Mouse (Mus musculus) T-helper 1 cell (primary cell): ENCODE data around the gene Tigar.

Experiments used
- in situ Hi-C: fragments of 300-600 bp; cut with MboI, MseI; formaldehyde crosslinking; loops from one replicate; pipeline ENCODE4 v1.15.1; 2025; ENCODE audit warnings: high pct_unique_total_duplicates

Gene Tigar

DNA sequence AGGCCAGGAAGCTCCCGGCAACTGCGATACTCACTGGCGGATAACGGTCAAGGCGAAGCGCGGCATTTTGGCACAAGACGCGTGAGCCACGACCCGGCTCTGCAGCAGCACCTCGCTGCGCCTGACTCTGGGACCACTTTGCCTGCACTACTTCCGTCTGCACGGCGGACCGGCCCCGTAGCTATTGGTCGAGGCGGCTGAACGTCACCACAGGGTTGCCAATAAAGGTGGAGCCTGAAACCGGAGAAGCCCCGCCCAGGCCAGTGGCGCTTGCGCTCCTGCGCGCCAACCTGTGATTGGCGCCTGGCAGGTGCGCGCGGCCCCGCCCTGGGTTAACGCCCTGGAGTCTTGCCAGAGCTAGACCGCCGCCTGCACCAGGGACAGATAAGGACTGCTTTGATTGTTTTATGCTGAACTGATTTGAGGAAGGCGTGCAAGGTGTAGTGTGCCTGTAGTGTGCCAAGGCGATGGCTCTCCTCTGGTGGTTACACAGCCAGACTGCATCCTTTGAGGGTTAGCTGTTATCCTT lies at the start of gene Tigar:
Gene Tigar (minus strand): TSS at position 156 of the 529 bp plus-strand sequence.
- in situ Hi-C loops: no loop called here

DNA sequence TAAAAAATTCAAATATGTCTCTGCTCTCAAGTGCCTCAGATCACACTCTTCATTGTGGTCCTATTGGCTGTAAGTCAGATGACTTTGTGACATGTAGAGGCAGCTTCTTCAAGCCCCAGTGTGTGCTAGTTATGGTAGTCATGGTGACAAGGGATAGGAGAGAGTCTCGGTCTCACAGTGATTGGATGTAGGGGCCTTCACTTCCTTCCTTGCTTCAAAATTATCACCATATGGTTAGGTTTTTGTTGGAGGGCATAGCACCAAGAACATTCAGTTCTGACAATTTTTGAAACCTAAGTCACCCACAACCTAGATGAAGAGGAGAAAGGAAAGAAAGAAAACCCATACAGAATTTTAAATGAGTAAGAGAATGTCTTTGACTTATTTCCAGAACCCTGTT lies 48.0 kb upstream of the Tigar start:
- in situ Hi-C loops: no loop called here

DNA sequence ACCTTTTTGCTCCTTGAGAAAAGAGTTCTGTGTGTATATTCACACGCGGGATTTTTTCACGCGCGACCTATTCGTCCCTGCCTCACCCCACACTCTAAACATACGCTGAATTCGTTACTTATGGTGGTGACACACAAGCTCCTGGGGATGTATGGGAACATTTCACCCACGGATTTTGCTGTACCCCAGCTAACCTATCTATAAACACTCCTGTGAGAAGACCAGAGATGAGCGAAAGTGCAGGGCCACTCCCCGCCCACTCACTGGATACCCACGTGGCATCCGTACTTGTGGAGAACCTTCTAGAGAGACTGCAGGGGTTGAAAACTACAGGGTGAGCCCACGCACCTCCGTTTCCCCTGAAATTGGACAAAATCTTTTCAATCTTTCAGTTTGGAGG lies 46.1 kb upstream of the Tigar start:
- in situ Hi-C loops: no loop called here

DNA sequence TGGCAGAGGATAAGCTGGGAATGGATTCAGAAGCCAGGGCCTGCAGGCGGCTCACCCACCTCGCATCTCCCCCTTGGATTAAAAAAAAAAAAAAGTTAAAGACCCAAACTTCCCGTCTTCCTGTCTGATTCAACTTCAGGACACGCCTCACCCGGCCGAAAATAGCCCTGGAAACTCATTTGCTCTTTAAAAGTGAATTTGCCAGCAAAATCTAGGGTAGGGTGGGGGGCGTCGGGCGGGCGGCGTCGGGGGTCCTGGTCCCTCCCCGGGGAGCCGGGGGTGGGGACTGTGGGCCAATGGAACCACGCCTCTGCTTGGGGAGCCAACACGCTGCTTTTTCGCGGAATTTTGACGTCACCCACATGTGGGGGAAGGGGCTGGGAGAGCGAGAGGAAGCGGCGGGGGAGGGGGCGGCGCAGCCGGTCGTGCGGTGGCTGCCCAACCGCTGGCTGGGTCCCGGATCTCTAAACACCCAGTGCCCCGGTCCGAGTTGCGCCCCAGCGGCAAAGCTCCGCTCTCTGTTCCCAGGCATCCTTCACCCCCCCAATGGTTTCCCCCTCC lies 45.4 kb upstream of the Tigar start:
- in situ Hi-C loops: no loop called here

DNA sequence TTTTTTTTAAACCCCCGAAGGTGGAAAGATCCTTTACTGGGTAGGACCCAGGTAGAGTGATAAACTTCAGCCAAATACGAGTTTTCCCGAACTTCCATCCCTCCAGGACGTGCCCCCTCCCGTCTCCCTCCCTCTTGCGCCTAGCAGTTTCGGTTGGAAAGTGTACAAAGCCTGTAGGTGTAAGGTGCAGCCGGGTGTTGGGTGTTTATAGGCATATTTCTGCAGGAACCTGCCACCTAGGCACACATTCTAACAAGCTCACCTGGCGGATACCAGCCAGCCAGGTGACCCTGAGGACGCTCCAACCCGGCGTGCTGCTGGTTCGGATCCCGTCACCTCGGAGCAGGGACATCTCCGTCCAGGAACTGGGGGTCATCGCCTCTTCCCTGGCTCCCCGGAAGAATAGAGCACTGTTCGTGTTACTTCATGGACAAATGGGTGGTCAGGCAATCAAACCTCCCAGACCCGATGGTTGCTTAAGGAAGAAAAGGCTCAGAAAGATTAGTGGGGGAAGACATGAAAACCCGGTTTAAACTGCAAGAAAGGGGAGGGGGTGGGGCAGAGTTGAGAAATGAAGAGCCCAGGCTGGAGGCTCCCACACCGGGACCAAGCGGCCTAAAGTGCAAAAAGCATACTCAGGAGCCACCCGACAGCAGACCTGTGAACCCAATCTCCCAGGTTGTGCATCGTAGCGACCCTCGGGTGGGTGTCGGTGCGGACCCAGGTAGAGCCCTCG lies 44.8 kb upstream of the Tigar start:
- in situ Hi-C loops: no loop called here

DNA sequence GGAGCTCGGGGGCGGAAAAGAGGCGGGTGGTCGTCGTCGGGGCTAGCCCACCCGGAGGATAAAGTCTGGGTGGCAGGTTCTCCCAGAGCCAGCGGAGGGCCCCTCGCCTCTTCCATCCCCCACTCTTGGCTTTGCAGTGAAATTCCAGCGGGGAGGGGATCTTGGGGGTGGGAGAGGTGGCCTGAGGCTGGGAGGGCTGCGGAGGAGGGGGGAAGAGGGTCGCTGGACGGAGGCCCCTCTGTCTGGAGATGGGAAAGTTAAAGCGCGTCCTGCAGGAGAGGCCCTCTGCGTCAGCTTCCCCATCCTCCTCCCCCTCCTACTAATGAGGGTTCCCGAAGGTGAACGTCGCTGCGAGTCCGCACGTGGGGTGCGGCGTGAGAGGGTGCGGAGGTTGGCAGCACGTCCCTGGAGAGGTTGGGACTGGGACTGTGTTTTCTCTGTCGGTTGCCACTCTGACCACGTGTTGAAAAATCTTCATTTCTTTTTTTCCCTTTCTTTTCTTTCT lies 44.0 kb upstream of the Tigar start:
- in situ Hi-C loops: no loop called here

DNA sequence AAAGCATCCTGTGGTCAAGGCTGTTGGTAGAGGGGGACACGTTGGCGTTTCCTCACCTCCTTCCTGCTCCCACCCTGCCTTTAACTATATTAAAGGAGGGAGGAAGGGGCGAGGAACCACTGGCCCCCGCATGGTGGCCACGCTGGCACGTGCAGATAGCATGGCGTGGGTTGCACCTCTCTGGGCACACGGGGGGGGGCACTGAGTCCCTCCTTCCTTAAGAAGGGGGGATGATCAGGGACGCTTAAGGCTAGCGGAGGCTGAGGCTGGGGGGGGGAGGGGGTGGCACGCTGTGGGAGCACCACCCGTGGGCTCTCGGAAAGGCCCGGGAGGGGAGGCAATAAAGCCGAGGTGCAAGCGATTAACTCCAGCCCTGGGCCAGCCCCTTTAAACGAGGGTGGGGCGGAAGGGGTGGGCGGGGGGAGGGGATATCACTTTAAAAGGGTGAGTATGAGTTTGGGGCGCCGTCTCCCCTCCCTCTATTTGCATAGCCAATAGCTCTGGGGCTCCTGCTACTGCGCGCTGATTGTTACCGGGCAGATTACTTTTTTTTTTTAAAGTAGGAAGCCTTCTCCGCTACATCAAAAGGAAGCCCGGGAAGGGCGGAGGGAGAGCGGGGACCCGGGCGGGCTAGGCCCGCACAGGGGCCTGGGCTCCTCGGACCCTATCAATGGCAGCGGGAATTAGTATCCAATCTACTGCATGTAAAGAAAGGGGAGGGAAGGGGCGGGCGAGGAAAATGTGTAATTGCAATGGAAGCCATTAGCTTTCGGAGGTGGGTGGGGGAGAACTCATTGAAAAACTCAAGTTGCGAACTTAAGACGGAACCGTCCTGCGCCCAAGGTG lies 43.0 kb upstream of the Tigar start, which contains the start of gene Ccnd2:
Gene Ccnd2 (minus strand): TSS at position 88 of the 846 bp plus-strand sequence.
- in situ Hi-C loops: no loop called here

DNA sequence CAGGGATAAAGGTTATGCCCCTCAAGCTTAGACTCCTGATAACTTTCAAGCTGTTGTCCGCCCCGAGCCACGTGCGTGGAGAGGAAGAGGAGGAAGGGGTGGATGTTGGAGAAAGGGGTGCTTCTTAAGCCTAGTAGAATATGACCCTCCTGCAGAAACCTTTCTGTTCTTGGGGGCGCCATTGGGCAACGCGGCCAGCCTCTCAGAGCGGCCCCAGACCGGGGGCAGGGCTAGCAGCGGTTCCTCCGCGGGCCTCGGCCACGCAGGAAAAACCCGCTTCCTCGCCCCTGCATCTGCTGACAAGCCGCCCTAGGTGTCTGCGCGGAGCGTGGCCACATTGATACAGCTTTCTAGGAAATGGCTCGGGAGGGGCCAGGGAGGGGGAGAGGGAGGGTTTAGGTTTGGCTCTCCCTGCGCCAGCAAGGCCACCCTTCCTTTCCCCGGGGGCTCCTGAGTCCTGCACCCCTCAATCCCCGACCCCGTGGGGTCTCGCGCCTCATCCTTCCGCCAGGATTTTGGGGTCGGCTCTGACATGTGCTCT lies 42.3 kb upstream of the Tigar start:
- in situ Hi-C loops: no loop called here

DNA sequence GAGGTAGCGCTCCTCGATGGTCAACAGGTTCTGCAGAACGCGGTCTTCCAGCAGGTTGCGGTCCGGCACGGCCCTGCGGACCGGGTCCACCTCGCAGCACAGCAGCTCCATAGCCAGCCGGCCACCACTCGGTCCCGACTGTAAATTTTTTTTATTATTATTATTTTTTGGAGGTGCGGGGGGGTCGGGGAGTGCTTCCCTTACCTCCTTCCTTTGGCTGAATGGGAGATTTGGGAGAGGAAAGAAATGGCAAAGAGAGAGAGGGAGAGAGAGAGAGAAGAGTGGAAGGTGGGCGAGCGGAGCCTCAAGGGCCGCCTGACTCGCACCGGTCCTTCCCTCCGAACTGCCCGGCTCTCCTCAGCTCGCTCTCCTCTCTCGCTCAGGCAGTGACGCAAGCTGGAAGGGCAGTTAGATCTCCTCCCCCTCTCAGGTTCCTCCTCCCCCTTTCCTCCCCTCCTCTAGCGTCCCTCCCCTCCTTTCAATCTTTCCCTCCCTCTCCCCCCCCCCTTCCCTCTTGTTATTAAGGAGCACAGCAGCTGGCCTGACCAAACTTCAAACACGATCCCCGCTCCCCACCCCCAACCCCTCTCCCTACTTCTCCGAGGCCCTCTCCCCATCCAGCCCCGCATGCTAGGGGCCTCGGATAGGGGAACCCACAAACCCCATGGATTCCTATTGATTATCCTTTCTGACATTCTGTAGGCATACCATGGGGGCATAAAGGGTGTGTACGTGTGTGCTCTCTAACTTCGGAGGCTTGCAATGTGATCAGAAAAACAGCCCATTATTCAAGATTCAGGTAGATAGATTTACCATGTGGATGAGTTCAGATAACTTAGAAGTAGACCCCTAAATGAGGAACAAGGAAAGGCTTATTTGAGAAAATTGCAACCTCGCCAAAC lies 41.6 kb upstream of the Tigar start:
- in situ Hi-C loops: no loop called here

DNA sequence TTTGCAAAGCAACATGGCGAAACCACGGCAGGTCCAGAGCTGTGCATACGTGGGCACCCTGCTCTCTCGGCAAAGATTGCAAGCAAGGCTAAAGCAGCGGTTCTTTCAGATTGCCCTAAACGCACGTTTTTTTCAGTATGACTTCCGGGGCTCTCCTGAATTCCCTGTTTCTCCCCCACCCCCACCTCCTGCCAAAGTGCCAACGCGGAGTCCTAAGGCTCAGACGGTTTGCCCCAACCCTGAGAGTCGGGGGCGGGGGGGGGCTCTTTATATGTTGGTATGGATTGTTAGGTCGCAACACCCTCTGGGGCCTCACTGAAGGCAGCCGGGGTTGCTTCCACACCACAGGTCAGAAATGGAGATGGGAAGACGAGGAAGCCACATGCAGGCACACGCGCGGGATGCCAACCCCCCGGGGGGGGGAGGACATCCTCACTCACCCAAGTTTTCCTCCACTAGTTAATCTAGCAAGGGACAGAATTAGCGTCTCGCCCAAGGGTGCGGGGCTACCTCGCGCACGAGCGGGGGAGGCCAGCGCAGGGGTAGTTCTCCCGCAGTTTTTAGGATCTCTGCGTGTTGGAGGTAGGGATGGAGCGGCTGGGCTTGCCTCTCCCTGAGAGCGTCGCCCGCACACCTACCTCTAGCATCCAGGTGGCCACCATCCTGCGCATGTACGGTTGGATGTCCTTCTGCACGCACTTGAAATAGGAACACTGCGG lies 40.7 kb upstream of the Tigar start:
- in situ Hi-C loops: loop anchor here (5.0 to 10.0 kb wide), 4 partner anchors 92 to 1205 kb away; partner anchors contain the start of gene Tulp3

DNA sequence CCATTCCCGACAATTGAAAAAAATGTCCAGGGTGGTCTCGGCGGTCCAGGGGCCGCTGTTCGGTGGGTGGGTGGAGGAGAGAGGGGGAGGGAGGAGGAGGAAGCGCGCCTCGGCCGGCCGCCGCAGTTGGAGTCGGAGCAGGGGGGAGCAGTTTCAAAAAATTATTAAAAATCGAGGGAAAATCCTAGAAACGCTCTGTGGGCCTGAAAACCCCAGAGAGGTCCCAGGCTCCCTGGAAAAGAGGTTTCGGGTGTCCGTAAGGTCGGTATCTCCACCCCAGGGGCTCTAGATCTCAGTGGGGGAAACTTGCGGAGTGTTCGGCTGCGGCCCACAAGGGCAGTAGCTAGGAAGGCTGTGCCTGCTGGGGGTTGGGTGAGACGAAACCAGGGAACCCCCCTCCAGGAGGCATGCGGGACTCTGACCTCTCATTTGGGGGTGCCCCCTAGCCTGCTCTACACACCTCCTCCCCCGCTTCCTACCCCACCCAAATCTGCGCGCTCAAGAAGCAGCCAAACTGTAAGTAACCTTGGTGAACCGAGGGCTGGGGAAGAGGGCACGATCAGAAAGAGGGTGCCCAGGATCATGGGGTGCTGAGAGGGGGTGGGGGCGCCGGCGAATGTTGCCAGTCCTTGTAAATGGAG lies 40.1 kb upstream of the Tigar start:
- in situ Hi-C loops: loop anchor here (5.0 to 10.0 kb wide), 4 partner anchors 93 to 1205 kb away; partner anchors contain the start of gene Tulp3

DNA sequence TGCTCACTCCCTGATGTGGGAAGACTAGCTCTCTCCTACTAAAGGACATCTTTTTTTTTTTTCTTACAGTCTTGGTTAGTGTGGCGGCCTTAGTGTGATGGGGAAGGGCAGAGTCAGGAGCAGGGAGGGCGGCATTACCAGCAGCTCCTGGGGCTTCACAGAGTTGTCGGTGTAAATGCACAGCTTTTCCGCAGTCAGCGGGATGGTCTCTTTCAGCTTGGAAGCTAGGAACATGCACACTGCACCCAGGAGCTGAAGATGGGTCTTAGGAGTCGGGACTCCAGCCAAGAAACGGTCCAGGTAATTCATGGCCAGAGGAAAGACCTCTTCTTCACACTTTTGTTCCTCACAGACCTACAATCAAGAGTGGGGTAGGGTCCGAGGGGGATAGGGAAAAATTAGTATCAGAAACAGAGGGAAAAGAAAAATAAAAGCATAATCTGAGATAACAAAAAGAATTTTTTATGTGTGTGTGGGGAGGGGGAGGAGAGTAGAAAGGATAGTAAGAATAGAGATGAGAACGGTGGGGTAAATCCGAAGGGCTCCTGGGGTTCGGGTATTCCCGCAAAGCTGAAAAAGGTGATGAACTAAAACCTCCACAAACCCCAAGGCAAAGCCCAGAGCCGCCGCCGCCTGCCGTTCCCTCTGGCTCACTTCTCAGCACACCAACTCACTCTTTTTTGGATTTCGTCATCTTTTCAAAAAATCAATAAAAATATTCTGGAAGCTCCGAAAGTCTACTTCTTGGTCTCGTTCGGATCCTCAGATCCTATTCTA lies 39.4 kb upstream of the Tigar start:
- in situ Hi-C loops: loop anchor here (5.0 to 10.0 kb wide), 4 partner anchors 94 to 1206 kb away; partner anchors contain the start of gene Tulp3

DNA sequence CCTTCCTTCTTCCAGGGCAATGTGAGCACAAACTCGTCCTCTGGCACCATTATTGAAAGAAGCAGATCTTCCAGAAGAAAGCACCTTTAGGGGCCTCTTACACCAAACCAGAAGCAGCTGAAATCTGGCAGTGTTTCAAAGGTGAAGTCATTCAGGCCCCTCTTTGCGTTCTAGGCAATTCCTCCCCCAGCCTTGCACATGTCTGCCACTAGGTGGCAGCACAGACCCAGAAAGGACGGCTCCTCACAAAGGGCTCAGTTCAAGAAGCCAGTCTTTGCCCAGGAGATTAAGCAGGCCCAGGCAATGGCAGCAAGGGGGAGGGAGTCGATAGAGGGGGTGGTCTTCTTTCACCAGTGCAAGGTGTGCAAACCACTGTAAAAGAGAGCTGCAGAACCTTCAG lies 38.3 kb upstream of the Tigar start:
- in situ Hi-C loops: loop anchor here (5.0 to 10.0 kb wide), 4 partner anchors 95 to 1207 kb away; partner anchors contain the start of gene Tulp3

DNA sequence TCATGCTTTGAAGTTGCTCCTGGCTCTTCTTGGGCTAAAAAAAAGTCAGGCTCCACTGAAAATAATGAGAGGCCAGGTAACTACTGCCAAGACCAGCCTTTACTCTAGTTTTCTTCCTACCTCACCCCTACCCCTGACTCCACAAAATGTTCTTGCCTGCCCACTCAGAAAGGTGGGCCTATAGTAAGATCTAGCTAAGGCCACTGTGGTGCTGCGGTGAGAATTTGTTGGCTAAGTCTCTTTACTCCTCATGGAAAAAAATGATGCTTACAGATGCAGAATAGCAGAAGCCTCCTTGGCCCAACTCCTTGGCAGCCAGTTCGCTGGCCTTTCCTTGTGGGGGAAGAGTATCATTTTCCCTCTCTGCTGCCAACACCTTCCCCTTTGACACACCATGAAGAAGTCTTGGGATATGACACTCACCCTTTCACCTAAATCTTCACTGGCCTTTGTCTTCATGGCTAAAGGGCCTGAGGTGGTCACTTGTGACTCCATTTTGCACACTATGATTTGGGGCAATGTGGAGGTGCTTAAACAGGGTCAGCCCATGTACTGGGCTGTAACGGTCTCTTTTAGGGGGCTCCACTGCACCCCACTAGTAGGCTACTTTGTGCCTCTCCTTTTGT lies 37.1 kb upstream of the Tigar start:
- in situ Hi-C loops: loop anchor here (5.0 to 10.0 kb wide), 4 partner anchors 96 to 1208 kb away; partner anchors contain the start of gene Tulp3

DNA sequence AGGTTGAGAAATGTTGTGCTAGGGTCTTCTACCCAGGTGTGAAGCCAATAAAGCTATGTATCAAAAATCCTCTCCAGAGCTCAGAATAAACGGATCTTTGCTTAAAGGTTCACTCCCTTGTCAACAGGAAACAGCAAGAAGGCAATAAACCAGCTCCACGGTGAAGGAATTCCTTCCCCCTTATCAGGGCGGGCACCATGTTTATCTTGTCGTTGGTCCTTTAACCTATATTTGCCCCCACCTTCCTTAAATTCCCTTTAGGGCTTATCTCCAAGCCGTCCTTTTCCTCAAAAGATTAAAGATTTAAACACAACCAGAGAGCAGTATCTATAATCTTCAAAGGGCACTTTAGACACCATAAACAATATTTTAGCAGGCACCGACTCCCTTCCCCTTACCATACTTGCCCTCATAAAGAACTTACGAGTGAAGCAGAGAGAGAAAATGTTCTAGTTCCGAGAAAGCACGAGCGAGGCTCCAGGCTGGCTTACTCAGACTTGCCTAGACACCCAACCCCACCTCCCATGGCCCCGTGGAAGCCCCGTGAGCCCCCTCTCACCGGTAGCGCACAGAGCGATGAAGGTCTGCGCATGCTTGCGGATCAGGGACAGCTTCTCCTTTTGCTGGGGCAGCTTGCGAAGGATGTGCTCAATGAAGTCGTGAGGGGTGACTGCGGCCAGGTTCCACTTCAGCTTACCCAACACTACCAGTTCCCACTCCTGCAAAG lies 36.3 kb upstream of the Tigar start:
- in situ Hi-C loops: loop anchor here (5.0 to 10.0 kb wide), 4 partner anchors 97 to 1209 kb away; partner anchors contain the start of gene Tulp3

DNA sequence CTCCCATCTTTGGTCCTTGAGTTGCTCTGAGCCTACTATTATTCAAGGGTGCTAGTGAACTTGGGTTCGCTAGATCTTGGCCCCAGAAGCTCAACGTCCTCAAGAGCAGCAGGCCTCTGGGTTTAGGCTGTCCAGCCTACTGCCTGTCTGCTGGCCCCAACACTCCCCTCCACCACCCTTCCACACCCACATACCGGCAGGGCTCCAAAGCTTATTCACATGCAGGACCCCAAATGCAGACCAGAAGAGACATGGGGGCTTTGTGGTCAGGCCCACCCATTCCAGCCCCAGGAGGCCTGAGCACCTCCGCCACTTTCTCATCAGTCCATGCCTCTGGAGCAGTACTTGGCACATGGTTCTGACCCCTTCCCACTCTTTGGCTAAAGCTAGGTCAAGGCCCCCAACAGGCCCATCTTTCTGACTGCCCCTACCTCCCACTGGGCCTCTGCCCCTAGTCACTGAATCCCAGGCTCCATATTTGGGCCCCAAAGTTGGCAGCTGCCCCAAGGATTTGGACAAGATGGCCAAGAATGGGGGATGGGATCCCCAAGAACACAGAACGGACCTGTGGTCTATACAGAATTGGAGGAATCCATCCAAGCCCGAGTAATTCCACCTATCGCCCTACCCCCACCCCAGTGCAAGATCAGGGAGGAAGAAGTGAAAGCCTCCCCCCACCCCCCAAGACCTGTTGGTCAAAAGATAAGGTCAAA lies 34.4 kb upstream of the Tigar start:
- in situ Hi-C loops: loop anchor here (5.0 to 10.0 kb wide), 2 partner anchors 129 to 1211 kb away; partner anchors contain the start of gene Tulp3
